Mouse (Mus musculus) lung, postnatal 0 days (tissue): ENCODE data around the gene Fgd5. TPM values are rescaled to one million over a fixed set of nuclear protein-coding genes. Genes with fewer than 3 reads are reported as not detected.
"Not testable (repeated sequence)": the region's sequence is repeated elsewhere in the genome, so short reads cannot be mapped to it uniquely, and the experiment has no call there.

Experiments
- ATAC-seq: fragments of 200-750 bp; cut with Nextera tagmentation; 2 replicates; pipeline ENCODE4 v1.8.0; 2017; ENCODE audit warnings: moderate library complexity
- DNase-seq: peaks from one replicate; pipeline ENCODE4 v3.0.0-alpha.2; 2016; ENCODE audit warnings: low spot score
- H3K27ac ChIP-seq: fragments of 300-500 bp; sonication (generic); 2 replicates; pipeline ENCODE4 v1.5.1; 2014; ENCODE audit warnings: antibody characterized with exemption, mild to moderate bottlenecking, low read length, mixed read lengths
- H3K27me3 ChIP-seq: fragments of 300-500 bp; sonication (generic); replicated peaks from 2 replicates; pipeline ENCODE4 v1.6.1; 2014; ENCODE audit warnings: low read length, mixed read lengths; ENCODE audit not compliant: insufficient read depth
- H3K36me3 ChIP-seq: fragments of 300-500 bp; sonication (generic); 2 replicates; pipeline ENCODE4 v1.6.1; 2014; ENCODE audit warnings: low read length, mixed read lengths; ENCODE audit not compliant: insufficient read depth
- H3K4me1 ChIP-seq: fragments of 300-500 bp; sonication (generic); 2 replicates; pipeline ENCODE4 v1.6.1; 2014; ENCODE audit warnings: antibody characterized with exemption, low read depth, low read length, mixed read lengths; ENCODE audit not compliant: insufficient read depth
- H3K4me2 ChIP-seq: fragments of 300-500 bp; sonication (generic); replicated peaks from 2 replicates; pipeline ENCODE4 v1.6.1; 2014; ENCODE audit warnings: low read depth, mild to moderate bottlenecking, low read length, moderate library complexity, mixed read lengths
- H3K4me3 ChIP-seq: fragments of 300-500 bp; sonication (generic); 2 replicates; pipeline ENCODE4 v1.5.1; 2014; ENCODE audit warnings: low read depth, low read length
- H3K9ac ChIP-seq: fragments of 300-500 bp; sonication (generic); replicated peaks from 2 replicates; pipeline ENCODE4 v1.6.1; 2014; ENCODE audit warnings: low read depth, mild to moderate bottlenecking
- H3K9me3 ChIP-seq: fragments of 300-500 bp; sonication (generic); 2 replicates; pipeline ENCODE4 v1.6.1; 2016; ENCODE audit warnings: low read length, mixed read lengths
- CTCF ChIP-seq: IDR thresholded peaks from 2 replicates; pipeline ENCODE4 v1.5.1; 2016; ENCODE audit warnings: antibody characterized with exemption, mild to moderate bottlenecking
- EP300 ChIP-seq: IDR thresholded peaks from 2 replicates; pipeline ENCODE4 v1.6.1; 2016; ENCODE audit warnings: antibody characterized with exemption, mild to moderate bottlenecking, control low read depth
- WGBS: fragments of 180-500 bp; shearing (Covaris S2); extraction: QIAGEN DNeasy Blood & Tissue Kit; methylation state at CpG from one replicate; pipeline ENCODE4 v1.1.7; 2014; 5-methylcytosine and 5-hydroxymethylcytosine counted together
- polyA plus RNA-seq: library from polyadenylated mRNA; unstranded; fragments of >200 nt; fragmentation: Nextera tagmentation; extraction: Ambion mirVana; gene quantifications from 2 replicates; pipeline ENCODE4 v1.2.1, GENCODE M21; 2015

Gene Fgd5
- 19.2 and 22.1 TPM in 2 replicates for polyA plus RNA-seq

GRCm38 (mm10) chr6:91978371-91979300 lies at the start of gene Fgd5:
Gene Fgd5 (plus strand): TSS chr6:91978878.
- Histone ChIP-seq H3K27me3 (no peaks in the 10 kb centered on the region), H3K4me3 (peak within 1 kb of the TSS; percentile 54), H3K4me1 (0 out of 2 replicates have a peak, but pooled peaks cover 4% of the 10 kb centered on the region), H3K9ac (peak within 1 kb of the TSS; percentile 54), H3K27ac (peak within 1 kb of the TSS; percentile 68), H3K36me3 (no peaks in the 10 kb centered on the region), H3K9me3 (no peaks in the 10 kb centered on the region), H3K4me2 (peak within 1 kb of the TSS; percentile 73)
- DNase-seq (peak; percentile 64), ATAC-seq (peak; percentile 92)
- TF ChIP-seq CTCF (no peak), EP300 (no peak)
- 3% methylated on average over 24 of the region's 62 CpGs for WGBS

- Histone ChIP-seq H3K36me3 (no peaks in the 10 kb centered on the region), H3K4me1 (no peaks in the 10 kb centered on the region), H3K9ac (no peak overlapping the region), H3K27ac (no peak overlapping the region), H3K9me3 (no peaks in the 10 kb centered on the region), H3K27me3 (no peaks in the 10 kb centered on the region), H3K4me3 (no peak overlapping the region), H3K4me2 (no peak overlapping the region)
- no peak for TF ChIP-seq CTCF
- no peak for TF ChIP-seq EP300
- 36% methylated on average over 5 of the region's 5 CpGs for WGBS
- no peak for DNase-seq
- ATAC-seq: no peak
Observed at GRCm38 (mm10) chr6:91931231-91931630, 47.4 kb upstream of the Fgd5 start.

DNA sequence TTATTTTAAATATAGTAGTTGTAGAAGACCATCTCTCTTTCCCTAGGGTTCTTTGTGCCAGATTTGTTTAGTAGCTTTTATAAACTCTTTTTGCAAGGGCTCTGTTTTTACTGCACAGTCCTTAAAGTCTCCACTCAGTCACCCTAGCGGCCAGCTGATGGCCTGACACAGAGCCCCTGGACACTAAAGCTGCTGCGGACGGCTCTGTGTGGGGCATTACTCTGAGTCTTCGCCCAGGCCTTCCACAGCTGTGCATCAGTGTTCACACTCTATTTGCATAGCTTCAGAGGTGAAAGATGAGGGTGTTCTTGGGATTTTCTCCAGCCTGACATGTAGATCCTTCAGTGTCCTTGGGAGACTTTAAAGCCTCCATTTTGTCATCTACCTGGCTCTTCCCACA lies 40.2 kb upstream of the Fgd5 start:
- no peak overlapping the region for H3K27ac ChIP-seq
- no peak overlapping the region for H3K4me3 ChIP-seq
- no peaks in the 10 kb centered on the region for H3K36me3 ChIP-seq
- H3K9ac ChIP-seq: no peak overlapping the region
- H3K4me2 ChIP-seq: no peak overlapping the region
- TF ChIP-seq CTCF: peak; percentile 50
- TF ChIP-seq EP300: no peak
- 42% methylated on average over 4 of the region's 4 CpGs for WGBS
- no peaks in the 10 kb centered on the region for H3K4me1 ChIP-seq
- DNase-seq (peak; percentile 75), ATAC-seq (peak; percentile 82)
- no peaks in the 10 kb centered on the region for H3K27me3 ChIP-seq
- H3K9me3 ChIP-seq: no peaks in the 10 kb centered on the region

GRCm38 (mm10) chr6:91948426-91948825 lies 30.3 kb upstream of the Fgd5 start:
- Histone ChIP-seq H3K4me3 (no peak overlapping the region), H3K4me2 (no peak overlapping the region), H3K27ac (no peak overlapping the region), H3K9ac (no peak overlapping the region), H3K4me1 (no peaks in the 10 kb centered on the region), H3K27me3 (no peaks in the 10 kb centered on the region), H3K9me3 (no peaks in the 10 kb centered on the region), H3K36me3 (no peaks in the 10 kb centered on the region)
- TF ChIP-seq EP300 (no peak), CTCF (no peak)
- no peak for DNase-seq
- WGBS: 54% methylated on average over 2 of the region's 2 CpGs
- no peak for ATAC-seq

DNA sequence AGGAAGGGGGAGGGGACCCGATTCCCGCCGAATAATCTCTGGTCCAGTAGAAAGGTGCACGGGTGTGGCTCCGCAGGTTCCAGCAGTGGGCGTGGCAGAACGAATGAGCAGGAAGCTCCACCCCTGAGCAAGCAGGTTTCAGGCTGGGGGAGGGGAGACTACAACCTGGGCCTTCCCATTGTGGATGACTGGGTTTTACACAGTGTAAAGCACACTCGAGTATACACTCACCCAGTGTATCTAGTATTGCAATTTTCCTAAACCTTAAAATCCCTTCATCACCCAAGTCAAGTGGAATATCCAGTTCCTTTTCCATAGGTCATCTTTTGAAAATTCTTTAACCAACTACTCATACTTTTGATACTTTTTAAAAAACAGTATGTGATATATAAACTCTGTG lies 20.7 kb upstream of the Fgd5 start:
- DNase-seq: not testable (repeated sequence)

DNA sequence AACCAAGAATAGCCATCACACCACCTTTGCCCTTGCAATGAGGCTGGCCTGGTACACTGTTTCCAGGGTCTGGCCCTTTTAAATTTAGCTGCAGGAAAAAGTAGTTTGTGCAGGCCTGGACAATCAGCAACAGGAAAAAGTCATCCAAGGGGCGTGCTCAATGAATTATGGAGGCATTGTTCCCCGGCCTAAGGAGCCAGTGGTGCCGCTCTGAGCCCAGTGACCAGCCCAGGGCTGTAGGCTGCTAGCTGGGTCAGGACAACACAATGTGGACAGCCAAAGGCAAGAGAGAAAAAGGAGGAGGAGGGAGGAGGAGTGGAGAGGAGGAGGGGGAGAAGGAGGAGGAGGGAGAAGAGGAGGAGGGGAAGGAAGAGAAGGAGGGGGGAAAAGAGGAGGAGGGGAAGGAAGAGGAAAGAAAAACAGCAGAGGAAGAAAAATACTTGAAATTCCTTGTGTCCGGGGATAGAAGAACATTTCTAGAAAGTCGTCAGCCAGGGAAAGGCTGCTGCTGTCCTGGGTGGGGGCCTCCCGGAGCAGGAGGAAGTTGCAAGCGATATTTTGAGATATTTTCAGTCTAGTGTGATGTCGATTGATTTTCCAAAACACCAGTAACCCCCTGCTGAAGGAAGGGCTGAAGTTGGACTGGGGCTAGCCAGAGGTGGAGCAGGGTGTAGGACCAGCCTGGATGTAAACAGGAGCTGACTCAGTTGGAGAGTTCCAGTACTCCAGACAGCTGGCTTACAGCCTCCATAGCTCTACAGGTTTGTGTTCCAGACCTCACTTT lies 18.5 kb upstream of the Fgd5 start:
- peak overlapping the region; percentile 74 for H3K27ac ChIP-seq
- peak overlapping the region; percentile 27 for H3K4me2 ChIP-seq
- DNase-seq (peak; percentile 60), ATAC-seq (peak; percentile 86)
- no peak overlapping the region for H3K4me3 ChIP-seq
- H3K9me3 ChIP-seq: no peaks in the 10 kb centered on the region
- TF ChIP-seq CTCF: peak; percentile 6; the same call in 1 of the 2 replicates
- 0 out of 2 replicates have a peak, but pooled peaks have one; percentile 4 for TF ChIP-seq EP300
- no peaks in the 10 kb centered on the region for H3K36me3 ChIP-seq
- no peaks in the 10 kb centered on the region for H3K27me3 ChIP-seq
- 13% methylated on average over 8 of the region's 8 CpGs for WGBS
- H3K9ac ChIP-seq: no peak overlapping the region
- no peaks in the 10 kb centered on the region for H3K4me1 ChIP-seq

More for the DNA sequence above, 20.7 kb upstream of the Fgd5 start:
- ATAC-seq, H3K9me3 ChIP-seq, H3K27me3 ChIP-seq, H3K27ac ChIP-seq, H3K4me3 ChIP-seq, H3K9ac ChIP-seq, H3K36me3 ChIP-seq, H3K4me2 ChIP-seq, H3K4me1 ChIP-seq: not testable (repeated sequence)
- WGBS: 18% methylated on average over 1 of the region's 8 CpGs
